8 mouse cellular contexts compared by ENCODE assay signal in genomic region chr11:93884901-93885571, GRCm38 (mm10). TPM values are rescaled to one million over a fixed set of nuclear protein-coding genes. Genes with fewer than 3 reads are reported as not detected.
A peak's percentile ranks its signal among the peaks of the same experiment; 100 is the strongest.
DNase-seq lines count a peak whose midpoint lies in the region; ATAC-seq and TF ChIP-seq lines count a peak whose summit lies in the region.

No protein-coding gene starts in this region.

- peak overlapping the region; percentile 98 for H3K4me3 ChIP-seq in forebrain, embryonic 16.5 days (replicated peaks; ENCODE audit: low read length)
- H3K4me3 ChIP-seq in hindbrain, embryonic 12.5 days: peak overlapping the region; percentile 98

- no peak for DNase-seq in Patski (ENCODE audit: low read depth, low spot score)
- DNase-seq in cerebellum, adult 18-20 months: peak; percentile 67 to 74
- DNase-seq in left cerebral cortex, adult 11 months (ENCODE audit: low spot score): peak; percentile 22
- DNase-seq in lung, postnatal 25 days (ENCODE audit: low spot score): peak; percentile 54
- peak; percentile 54 for DNase-seq in right cerebral cortex, adult 18-20 months
- peak; percentile 34 to 47 for DNase-seq in urinary bladder, postnatal 36 days (ENCODE audit: low spot score in 2 of 2)

- H3K27ac ChIP-seq in forebrain, embryonic 16.5 days (ENCODE audit: low read length): peak overlapping the region; percentile 92
- H3K27ac ChIP-seq in hindbrain, embryonic 12.5 days: peak overlapping the region; percentile 93

- POLR2A ChIA-PET in Patski (lab: Charles Lee): no interaction called here

- no peaks in the 10 kb centered on the region for H3K27me3 ChIP-seq in Patski
- no peaks in the 10 kb centered on the region for H3K27me3 ChIP-seq in forebrain, embryonic 16.5 days (replicated peaks; ENCODE audit: control insufficient read depth, insufficient read depth, low read length)
- no peaks in the 10 kb centered on the region for H3K27me3 ChIP-seq in hindbrain, embryonic 12.5 days

- under 1% methylated on average over 68 of the region's 81 CpGs for WGBS in forebrain, embryonic 16.5 days
- WGBS in hindbrain, embryonic 12.5 days: under 1% methylated on average over 77 of the region's 81 CpGs

- peaks cover 5% of the 10 kb centered on the region; the same call in 1 of the 2 replicates for H3K36me3 ChIP-seq in forebrain, embryonic 16.5 days (ENCODE audit: control insufficient read depth, insufficient read depth)
- peaks cover 13% of the 10 kb centered on the region for H3K36me3 ChIP-seq in hindbrain, embryonic 12.5 days

- ATAC-seq in Patski: peak; percentile 68
- ATAC-seq in forebrain, embryonic 16.5 days: peak; percentile 49
- peak; percentile 44 for ATAC-seq in hindbrain, embryonic 12.5 days (ENCODE audit: low FRiP score)

- in situ Hi-C loops in Patski (cut with MboI; ENCODE audit: low pct_unique_long_range_greater_than_20kb): no loop called here

- TF ChIP-seq CTCF in Patski (IDR thresholded peaks at IDR 0.05): no peak

- H3K4me1 ChIP-seq in forebrain, embryonic 16.5 days (replicated peaks; ENCODE audit: control insufficient read depth, insufficient read depth, low read length): peaks cover 29% of the 10 kb centered on the region
- peaks cover 32% of the 10 kb centered on the region for H3K4me1 ChIP-seq in hindbrain, embryonic 12.5 days

- H3K9me3 ChIP-seq in forebrain, embryonic 16.5 days (ENCODE audit: control insufficient read depth, low read length): no peaks in the 10 kb centered on the region
- no peaks in the 10 kb centered on the region for H3K9me3 ChIP-seq in hindbrain, embryonic 12.5 days (replicated peaks)

- CTCF ChIA-PET in Patski (lab: Charles Lee): no interaction called here

- peak overlapping the region; percentile 67 for H3K4me2 ChIP-seq in forebrain, embryonic 16.5 days (ENCODE audit: low read length)
- H3K4me2 ChIP-seq in hindbrain, embryonic 12.5 days (replicated peaks): peak overlapping the region; percentile 92

- H3K9ac ChIP-seq in forebrain, embryonic 16.5 days (replicated peaks; ENCODE audit: low read depth, low read length): peak overlapping the region; percentile 83
- H3K9ac ChIP-seq in hindbrain, embryonic 12.5 days: peak overlapping the region; percentile 94

RNA-seq across cellular contexts. Expression of gene Utp18, which starts 0.5 kb away (rescaled TPM):
- polyA plus RNA-seq in Patski (2021): 32.8 TPM
- 32.9 and 34.8 TPM in 2 replicates for polyA plus RNA-seq in forebrain, embryonic 16.5 days (2015; fragmentation: Nextera tagmentation; extraction: Ambion mirVana)
- 40.5 and 42.6 TPM in 2 replicates for polyA plus RNA-seq in hindbrain, embryonic 12.5 days (2016; fragmentation: Nextera tagmentation; extraction: Ambion mirVana)

RNA-seq across cellular contexts. Expression of gene Mbtd1, which starts 0.6 kb away (rescaled TPM):
- polyA plus RNA-seq in Patski (2021): 19.3 TPM
- polyA plus RNA-seq in forebrain, embryonic 16.5 days (2015; fragmentation: Nextera tagmentation; extraction: Ambion mirVana): 39.6 and 44.1 TPM in 2 replicates
- 50.1 and 54.0 TPM in 2 replicates for polyA plus RNA-seq in hindbrain, embryonic 12.5 days (2016; fragmentation: Nextera tagmentation; extraction: Ambion mirVana)
